Mouse (Mus musculus): ENCODE data around the gene Adamts14. TPM values are rescaled to one million over a fixed set of nuclear protein-coding genes. Genes with fewer than 3 reads are reported as not detected.

The Adamts14 gene
- 10 to 100 TPM in 1 of 2 experiments, 1 to 10 TPM in 1; 1.9 to 18.4 TPM for polyA plus RNA-seq (2012; fragmentation: generic; extraction: Trizol)

DNA sequence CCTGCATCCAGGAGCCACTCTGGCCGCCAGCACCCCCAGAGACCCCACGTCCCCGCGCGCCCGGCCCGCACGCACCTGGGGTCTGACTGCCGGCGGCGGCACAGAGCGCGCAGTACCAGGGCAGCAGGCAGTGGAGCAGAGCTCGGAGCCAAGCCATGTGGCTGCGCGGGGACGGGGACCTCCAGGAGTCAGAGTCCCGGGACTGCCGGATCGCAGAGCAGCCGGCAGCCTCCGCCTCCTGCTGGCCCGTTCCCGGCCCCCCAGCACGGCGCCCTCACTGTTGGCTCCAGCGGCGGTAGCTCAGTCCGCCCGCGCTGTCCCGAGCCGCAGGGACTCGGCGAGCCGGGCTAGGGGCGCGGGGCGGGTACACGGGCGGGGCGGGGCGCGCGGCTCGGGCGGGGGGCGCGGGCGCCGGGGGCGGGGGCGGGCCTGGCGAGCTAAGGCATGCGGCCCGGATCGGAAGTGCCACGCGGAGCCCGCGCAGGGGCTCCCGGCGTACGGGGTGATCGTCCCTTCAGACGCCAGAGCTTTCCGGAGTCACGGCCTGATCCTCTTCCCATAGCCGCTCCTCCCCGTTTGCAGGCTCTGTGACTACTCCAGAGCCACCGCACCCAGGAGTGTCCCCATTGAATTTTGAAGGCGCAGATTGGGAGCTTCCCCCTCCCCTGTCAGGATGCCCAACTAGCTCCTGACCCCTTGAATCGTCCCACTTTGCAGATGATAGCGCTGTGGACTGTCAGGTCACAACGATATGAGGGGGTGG, at the start of gene Adamts14:
TSS of gene Adamts14 (minus strand) at position 358 of the 763 bp plus-strand sequence.

GRCm38 (mm10) chr10:61297477-61297876, 24.2 kb upstream of the Adamts14 start, which contains the start of gene Prf1:
Prf1 (plus strand) TSS chr10:61297833.

DNA sequence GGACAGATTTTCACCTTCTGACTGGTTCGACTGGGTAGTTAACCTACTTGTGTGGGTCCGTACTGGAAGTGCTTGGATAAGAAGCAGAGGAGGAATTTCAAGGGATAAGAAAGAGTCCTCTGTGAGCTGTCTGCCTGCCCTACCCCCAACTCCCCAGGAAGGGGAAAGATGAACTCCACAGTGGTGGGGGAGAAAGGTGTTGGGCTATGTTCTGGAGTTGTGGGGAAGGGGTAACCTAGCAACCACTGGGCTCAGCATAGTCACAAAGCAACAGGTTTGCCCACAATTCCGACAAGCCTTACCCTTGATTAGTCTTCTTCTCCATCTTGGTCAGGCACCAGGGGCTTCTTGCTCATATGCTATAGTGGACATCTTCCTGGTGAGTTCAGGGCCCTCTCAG, 101.6 kb downstream of the Adamts14 start, which contains the start of gene Tbata:
TSS of gene Tbata (plus strand) at position 301 of the 400 bp plus-strand sequence.

DNA sequence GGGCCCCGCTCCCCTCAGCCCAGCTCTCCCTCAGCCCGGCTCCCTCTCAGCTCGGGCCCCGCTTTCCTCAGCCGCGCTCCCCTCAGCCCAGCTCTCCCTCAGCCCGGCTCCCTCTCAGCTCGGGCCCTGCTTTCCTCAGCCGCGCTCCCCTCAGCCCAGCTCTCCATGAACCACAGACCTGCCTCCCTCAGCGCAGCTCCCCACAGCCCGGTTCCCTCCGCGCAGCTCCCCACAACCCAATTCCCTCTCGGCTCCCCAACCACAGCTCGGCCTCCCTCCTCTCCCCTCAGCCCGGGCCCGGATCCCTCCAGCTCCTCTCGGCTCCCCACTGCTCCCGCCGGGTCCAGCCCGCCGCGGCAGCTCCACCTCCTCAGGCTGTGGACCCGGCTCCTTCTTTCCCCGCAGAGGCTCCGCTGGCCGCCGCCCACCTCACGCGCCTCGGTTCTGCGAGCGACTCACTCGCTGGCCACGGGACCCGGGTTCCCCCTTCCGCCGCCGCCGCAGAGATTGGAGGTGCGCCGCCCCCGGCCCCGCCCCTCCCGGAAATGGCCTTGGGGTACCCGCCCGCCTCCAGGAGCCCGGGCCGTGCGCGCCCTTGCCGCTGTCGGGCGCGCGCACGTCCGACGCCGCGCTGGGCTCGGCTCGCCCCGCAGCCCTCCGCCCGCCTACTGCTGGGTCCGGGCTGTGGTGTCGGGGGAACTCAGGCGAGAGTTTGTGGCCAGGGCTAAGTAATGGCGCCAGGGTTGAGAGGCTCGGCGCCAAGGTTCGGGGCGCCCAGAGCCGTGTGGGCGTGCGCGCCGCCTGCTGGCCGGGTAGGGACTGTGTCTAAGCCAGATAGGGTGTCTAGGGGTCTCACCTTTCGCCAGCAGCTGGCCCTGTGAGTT, 125.8 kb downstream of the Adamts14 start, which contains the start of gene Sgpl1:
TSS of gene Sgpl1 (minus strand) at position 547 of the 884 bp plus-strand sequence.

Other genes with a start within 250 kb of the Adamts14 start
- gene Pcbd1, start 184.1 kb downstream of the Adamts14 start, polyA plus RNA-seq (2012; fragmentation: generic; extraction: Trizol), result under 1 TPM in 1 of 2 experiments, not detected in 1; 0.06 TPM
- gene Sgpl1, start 125.7 kb downstream of the Adamts14 start, polyA plus RNA-seq (2012; fragmentation: generic; extraction: Trizol), result 10 to 100 TPM in 1 of 2 experiments, 1 to 10 TPM in 1; 8.2 to 44.7 TPM
- gene Tbata, start 101.5 kb downstream of the Adamts14 start, polyA plus RNA-seq (2012; fragmentation: generic; extraction: Trizol), result under 1 TPM; 0.04 to 0.09 TPM
- not detected for gene Prf1, start 24.4 kb upstream of the Adamts14 start, polyA plus RNA-seq (2012; fragmentation: generic; extraction: Trizol)
- 10 to 100 TPM in 1 of 2 experiments, 1 to 10 TPM in 1; 4.8 to 10.1 TPM for gene Pald1, start 110.1 kb upstream of the Adamts14 start, polyA plus RNA-seq (2012; fragmentation: generic; extraction: Trizol)
- gene Nodal, start 144.5 kb upstream of the Adamts14 start, polyA plus RNA-seq (2012; fragmentation: generic; extraction: Trizol), result not detected
- gene Eif4ebp2, start 179.2 kb upstream of the Adamts14 start, polyA plus RNA-seq (2012; fragmentation: generic; extraction: Trizol), result 10 to 100 TPM; 27.2 to 43.0 TPM
- 1 to 10 TPM; 5.4 to 7.9 TPM for gene Lrrc20, start 202.4 kb upstream of the Adamts14 start, polyA plus RNA-seq (2012; fragmentation: generic; extraction: Trizol)

Data from C3H10T1/2 (cell line).